Mouse (Mus musculus) retina, embryonic 14.5 days (tissue): ENCODE results near the gene Adora3.
"Not testable (repeated sequence)": the region's sequence is repeated elsewhere in the genome, so short reads cannot be mapped to it uniquely, and the experiment has no call there.

Source experiments
- DNase-seq: peaks from one replicate; pipeline ENCODE4 v3.0.0-alpha.2; 2015; ENCODE audit warnings: low spot score

Adora3 gene

DNA sequence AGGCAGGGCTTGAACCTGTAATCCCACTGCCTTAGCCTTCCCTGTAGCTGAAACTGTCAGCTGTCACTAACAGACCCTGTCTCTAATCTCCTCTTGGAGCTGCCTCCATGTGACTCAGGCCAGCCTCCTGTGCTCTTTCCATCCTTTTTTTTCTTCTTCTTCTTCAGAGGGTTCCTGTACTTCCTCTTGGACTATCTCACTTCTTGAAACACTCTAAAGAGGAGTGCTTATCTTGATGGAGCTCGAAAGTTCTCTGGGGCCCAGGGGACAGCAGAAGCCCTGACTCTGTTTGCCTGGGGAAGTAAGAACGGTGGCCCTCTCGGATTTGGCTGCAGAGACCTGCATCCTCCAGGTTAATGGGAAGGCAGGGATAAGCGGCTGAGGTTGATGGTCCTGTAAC lies 33.6 kb downstream of the Adora3 start:
- DNase-seq = no peak

DNA sequence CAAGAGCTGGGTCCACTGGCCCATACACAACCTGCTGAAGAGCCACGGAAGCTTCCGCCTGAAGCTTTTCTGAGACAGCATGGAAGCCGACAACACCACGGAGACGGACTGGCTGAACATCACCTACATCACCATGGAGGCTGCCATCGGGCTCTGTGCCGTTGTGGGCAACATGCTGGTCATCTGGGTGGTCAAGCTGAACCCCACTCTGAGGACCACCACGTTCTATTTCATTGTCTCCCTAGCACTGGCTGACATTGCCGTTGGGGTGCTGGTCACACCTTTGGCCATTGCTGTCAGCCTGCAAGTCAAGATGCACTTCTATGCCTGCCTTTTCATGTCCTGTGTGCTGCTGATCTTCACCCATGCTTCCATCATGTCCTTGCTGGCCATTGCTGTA lies 34.1 kb downstream of the Adora3 start:
- DNase-seq = no peak

DNA sequence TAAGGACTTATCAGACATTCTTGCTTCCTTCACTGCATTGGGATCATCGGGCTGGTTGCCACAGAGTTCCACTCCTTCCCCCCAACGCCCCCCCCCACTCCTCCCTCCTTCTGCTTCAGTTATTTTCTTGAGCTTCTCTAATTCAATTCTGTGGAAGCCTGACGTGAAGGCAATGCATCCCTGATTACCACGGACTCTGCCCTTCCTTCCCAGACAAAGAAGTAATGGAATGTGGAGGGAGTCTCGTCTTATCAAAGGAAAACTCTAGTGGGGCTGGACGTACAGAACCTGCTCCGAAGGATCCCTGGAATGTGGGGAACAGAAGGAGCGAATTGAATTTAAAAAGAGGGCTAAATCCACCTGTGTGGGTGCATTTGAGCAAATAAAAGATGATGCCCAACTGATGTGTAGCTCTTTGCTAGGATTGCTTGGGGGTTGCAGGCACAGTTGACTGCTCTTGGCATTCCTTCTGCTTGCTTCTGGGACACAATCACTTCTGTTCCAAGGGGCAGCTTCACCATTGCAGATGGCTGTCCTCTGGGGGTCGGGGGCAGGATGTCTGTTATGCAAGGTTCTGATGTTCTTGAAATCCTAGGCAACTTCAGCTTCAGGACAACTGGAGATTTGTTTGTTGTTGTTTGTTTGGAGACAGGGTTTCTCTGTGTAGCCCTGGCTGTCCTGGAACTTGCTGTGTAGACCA lies 37.4 kb downstream of the Adora3 start:
- no peak for DNase-seq

DNA sequence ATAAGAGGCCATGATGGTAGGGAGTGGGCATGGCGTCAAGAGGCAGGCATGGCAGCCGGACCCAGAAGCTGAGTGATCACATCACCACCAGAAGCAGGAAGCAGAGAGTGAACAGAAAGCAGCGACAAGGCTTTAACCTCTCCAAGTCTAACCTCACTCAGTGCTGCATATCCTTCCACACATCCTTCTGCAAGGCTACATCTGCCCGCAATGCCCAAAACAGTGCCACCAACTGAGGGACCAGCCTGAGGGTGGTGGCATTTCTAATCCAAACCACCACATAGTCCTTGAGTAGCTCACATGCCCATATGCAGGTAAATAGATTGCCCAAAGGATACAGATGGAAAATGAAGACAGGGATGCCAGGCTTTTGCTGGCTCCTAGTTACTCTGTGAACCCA lies 38.3 kb downstream of the Adora3 start:
- no peak for DNase-seq

DNA sequence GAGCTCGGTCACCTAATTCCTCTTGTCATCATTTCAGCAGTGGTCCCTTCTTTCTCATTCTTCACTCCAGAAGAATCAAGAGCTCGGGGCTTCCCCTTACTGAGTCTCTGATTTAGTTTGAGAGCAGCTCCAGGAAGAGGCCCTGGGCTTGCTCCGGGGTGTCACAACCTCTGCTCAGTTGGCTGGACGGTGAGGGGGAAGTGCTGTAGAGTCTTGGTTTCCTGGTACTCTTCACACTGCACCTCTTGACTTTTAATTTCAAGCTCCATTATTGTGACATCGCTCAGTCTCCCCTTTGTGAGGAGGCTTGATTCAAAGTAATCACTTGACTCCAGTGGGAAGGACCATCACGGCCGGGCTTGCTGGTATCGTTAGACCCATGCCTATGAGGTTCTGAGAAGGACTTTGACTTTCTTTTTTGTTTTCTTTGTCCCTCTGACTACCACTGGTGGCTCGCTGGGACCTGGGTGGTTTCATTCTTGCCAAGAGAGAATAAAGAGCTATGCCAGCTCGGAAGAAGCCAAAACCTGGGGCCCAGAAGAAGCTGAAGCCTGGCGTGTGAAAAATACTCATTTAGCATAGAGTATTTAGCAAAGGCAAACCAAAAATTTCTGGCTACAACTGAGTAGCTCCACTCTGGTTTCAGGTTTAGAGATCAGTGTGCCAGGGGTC lies 40.0 kb downstream of the Adora3 start:
- DNase-seq = no peak

DNA sequence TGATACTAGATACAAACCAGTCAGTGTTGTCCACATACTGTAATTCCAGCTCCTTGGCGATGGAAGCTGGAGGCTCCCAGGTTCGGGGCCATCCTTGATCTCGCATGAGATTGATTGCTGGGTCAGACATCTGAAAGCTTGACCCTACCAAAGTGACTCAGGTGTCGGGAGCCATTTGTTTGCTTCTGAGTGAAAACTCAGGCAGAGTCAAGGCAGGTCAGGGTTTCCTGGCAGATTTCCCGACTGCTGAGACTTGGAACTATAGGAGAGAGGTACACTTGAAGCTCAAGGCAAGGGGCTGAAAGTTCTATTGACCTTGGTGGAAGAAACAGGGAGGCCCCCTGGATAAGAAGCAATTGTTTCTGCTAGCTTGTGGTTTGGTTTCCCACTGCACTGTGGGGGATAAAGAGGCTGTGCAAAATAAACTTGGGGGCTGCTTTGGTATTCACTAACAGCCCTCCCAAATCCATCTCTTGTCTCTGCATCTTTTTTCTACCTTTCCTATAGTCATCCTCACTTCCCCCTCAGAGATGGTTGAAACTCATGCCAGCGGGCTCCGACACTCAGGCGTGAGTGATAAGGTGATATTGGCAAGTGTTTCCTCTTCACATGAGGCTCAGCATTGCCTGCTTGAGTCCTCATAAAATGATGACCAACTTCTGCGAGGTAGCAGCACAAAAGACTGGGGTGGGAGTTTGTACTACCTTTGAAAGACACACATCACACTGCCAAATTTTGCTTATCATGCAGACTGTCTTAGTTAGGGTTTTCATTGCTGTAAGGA lies 41.6 kb downstream of the Adora3 start:
- DNase-seq = no peak

DNA sequence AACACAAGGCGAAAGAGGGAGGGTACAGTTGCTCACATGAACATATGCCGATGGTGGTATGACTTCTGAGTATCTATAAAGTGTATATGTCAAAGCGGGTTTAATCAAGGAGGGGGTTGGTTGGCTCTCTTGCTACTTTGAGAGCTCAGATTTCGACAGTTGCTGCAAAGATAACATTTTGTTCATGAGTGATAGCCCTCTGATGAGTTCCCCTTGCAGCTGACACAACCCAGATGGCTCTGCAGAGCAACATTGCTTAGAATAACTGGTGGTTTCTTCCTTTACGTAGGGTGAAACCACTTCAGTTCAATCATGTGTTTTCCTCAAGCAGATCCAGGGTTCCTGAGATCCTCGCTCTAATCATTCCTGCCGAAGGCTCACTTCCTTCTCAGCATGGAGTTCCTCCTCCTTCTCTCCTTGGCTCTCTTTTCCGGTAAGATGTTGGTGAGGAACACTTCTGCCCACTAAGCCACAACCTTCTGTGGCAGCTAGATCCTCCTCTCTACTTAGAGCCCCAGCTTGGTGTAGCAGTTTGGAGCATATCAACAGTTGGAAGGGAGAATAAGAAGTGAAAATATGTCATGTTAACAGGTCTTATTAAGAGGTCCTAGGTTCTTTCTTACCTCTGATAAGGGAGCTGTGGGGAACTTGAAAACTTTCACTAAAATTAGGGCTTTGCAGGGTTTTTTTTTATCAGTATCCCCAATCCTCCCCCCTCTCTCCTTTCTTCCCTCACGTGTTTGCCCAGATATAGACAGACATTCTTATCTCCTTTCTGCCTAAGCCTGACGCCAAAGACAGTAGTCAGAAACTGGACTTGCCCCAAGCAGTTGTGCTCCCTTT lies 43.4 kb downstream of the Adora3 start:
- no peak for DNase-seq

DNA sequence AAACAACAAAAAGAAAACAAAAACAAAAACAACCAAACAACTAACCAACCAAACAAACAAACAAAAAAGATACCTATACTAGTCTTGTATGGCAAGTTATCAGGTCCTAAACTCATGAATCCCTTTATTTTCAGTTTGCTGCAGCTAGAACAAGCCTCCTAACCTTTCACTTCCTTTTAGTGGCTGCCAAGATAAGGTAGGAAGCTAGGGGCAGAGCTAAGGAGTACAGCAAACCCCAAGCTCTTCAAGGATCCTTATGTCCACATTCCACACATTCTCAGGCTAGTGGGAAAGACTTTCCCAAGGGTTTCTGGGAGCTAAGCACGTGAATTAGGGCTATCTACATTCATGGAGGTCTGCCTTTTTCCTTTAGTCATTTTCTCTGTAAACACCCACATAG lies 44.6 kb downstream of the Adora3 start:
- DNase-seq = no peak

DNA sequence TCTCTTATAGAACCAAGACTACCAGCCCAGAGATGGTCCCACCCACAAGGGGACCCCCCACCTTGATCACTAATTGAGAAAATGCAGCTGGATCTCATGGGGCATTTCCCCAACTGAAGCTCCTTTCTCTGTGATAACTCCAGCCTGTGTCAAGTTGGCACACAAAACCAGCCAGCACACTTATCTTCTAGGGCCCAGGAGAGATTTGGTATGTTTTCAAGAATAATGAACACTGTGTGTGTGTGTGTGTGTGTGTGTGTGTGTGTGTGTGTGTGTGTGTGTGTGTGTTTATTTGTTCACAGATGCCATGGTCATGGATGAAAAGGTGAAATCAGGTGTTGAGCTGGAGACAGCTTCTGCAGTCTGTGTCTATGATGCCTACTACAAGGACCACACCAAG lies 45.8 kb downstream of the Adora3 start:
- not testable (repeated sequence) for DNase-seq

DNA sequence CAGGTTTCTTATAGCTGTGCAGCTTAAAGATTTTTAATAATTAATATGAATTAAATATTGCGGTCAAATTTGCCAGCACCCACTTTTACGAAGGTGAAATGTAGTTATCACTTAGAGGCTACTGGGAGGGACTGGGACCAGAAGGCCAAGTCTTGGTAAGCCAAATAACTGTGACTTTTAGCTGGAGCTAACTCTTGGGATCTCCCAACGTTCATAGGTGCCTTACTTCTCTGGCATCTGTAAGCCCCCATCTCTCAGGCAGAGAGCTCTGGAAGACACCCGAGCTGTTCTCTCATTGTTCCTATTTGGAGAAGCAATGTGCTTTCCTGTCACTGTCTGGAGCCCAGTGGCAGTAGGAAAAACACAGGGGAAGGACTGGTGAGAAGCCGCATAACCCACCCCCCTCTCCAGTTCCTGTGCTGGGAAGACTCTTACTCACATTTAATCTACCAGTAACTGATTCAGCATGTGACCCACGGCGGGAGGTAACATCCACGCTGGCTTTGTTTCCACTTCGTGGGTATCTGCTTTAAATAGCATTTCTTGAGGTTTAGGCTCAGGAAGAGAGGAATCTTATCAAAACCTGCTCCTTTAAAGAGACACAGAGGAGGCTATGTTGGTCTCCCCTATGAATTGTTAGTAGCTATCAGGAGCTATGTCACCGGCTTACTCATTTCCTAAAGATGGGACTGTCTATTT lies 47.1 kb downstream of the Adora3 start:
- DNase-seq = no peak

DNA sequence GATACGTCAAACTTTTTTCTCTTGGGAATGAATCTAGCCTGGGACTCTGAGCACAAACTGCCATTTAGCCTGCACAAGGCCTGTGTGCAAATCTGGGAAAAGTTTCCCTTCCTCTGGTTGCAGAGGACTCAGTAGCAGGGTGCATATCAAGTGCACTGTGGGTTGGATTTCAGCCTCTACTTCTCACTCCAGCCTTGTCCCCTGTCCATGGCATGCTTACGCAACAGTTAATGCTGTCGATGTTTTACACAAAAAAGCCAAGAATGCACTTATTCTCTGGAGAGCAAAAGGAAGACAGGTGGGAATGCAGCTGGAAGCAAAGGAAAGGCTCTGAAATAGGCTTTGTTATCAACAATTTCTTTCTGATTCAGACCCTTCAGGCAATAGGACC lies 47.7 kb downstream of the Adora3 start:
- DNase-seq = no peak

DNA sequence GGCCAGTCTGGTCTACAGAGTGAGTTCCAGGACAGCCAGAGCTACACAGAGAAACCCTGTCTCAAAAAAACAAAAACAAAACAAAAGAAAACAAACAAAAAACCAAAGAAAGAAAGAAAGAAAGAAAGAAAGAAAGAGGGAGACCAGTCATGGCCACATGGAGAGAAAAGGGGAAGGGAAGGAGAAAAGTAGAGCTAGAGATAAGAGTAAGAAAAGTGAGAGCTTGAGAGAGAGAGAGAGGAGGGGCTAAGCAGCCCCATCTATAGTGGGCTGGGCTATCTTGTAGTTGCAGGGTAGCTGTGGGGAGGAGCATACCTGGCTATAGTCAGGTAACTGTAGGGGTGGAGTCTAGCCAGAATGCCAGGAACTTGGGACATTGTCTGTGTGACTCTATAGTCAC lies 50.1 kb downstream of the Adora3 start:
- not testable (repeated sequence) for DNase-seq

DNA sequence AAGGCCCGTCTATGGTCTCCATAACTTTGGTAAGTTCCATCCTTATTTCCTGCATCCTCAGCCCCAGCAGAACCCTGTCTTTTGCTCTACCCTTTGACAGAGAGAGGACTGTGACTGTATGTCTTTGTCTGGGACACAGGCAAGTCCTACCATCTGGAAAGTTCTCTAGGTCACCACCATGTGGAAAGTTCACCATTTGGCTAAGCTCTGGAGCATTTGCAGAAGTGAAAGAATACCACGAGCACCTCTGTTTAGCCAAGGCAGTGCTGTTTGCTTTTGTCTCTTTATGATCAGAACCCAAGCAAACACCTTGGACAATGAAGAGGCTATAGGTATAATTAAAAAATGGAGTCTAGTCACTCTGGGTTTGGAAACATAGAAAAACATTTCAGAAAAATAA lies 51.3 kb downstream of the Adora3 start:
- DNase-seq = no peak

DNA sequence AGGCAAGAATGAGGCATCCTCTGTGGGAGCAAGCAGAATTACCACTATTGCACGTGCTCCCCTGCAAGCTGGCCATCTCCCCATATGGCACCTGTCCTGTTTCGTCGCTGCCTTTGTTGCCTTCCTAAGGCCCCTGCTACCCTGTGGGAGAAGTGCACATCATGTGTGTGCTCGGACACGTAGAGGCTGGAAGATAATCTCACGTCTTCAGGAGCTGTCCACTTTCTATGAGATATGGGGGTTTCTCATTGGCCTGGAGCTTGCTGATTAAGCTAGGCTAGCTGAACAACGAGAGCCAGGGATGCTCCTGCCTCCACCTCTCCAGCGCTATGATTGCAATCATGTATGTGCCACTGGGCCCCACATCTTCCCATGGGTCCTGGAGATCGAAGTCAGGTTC lies 54.0 kb downstream of the Adora3 start:
- no peak for DNase-seq

DNA sequence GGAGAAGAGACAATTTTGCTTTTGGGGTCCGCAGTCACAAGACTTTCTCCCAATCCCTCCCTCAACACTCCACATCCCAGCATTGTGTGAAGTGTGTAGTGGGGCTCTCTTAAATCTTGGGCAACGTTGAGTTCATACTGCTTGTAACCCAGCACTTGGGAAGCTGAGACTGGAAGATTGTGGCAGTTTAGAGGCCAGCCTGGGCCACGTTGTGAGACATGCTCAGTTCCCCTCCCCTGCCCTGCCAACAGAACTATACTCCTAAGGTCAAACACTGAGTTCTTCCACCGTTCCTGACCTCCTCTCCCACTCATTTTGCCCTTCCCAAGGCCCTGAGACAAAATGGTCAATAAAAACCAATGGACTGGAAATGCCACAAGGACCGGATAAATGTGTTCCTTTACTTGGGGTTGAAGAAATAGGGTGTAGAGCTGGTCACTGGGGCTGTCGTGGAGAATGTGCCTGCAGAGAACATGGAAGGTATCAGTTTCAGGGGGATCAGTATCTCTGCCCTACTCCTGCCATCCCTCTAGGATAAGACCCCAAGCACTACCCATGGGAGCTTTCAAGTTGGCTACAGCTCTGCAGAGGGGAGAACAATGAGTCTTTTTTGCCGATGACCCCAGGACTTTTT lies 57.0 kb downstream of the Adora3 start:
- no peak for DNase-seq

DNA sequence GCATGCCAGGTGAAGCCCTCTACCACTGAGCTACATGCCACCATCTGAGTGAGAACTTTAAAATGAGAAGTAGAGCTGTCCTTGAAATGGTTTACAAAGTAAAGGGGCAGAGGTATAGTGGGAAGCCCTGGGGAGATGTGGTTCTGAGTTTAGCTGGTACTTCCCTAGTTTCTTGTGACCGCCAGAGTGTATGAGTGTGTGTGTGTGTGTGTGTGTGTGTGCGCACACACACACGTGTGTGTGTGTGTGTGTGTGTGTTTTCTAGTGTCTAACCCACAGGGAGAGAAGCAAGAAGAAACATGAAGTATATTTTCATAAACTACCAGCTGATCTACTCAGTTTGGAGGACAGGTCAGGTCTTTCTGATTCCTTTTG lies 57.5 kb downstream of the Adora3 start:
- DNase-seq = no peak

DNA sequence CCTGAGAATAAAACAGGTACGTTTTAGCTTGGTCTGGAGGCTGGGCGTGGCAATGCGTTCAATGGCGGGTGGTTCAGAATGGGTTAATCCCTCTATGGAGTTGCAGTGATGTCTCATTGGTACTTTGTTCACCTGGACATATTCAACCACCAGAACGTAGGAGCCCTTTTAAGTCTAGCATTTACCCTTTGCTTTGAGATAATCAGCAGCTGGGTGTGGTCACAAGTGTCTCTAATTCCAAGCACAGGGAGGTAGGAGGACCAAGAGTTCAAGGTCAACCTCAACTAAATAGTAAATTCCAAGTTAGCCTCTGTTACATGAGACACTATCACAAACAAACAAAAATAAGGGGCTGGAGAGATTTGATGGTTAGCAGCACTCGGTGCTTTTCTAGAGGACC lies 58.1 kb downstream of the Adora3 start:
- DNase-seq = no peak

DNA sequence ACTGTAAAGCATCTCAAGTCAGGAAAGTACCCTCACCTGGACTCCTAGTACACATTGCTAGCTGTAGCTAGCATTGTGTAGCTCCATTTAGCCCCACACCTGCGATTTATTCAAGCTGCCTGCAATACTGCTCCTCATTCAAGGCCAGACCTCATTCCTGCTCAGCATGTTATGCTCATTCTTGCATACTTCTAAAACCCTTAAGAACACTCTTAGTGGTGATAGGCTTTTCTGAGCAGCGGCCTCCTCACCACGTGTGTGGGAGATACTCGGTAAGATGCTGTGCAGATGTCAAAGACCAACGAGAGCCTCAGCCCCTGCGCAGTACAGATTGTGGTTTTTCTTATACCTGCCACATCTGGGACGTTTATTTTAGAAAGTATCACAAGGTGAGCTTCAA lies 59.2 kb downstream of the Adora3 start:
- no peak for DNase-seq

DNA sequence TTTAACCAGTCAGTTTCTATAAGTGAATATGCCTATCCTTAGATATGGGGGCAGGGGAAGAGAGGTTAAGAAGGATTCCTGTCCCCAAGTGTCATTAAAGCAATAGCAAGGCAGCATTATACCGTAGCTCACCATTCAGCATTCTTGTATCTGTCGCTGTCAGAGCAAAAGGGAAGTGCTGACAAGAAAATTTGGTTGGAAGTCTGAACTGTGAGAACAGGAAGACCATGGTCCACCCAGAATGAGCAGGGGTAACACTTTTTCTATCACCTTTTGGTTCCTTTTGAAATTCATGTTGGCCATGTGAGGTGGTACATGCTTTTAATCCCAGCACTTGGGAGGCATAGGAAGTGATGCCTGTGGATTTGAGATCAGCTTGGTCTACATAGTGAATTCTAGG lies 60.4 kb downstream of the Adora3 start:
- DNase-seq = no peak

DNA sequence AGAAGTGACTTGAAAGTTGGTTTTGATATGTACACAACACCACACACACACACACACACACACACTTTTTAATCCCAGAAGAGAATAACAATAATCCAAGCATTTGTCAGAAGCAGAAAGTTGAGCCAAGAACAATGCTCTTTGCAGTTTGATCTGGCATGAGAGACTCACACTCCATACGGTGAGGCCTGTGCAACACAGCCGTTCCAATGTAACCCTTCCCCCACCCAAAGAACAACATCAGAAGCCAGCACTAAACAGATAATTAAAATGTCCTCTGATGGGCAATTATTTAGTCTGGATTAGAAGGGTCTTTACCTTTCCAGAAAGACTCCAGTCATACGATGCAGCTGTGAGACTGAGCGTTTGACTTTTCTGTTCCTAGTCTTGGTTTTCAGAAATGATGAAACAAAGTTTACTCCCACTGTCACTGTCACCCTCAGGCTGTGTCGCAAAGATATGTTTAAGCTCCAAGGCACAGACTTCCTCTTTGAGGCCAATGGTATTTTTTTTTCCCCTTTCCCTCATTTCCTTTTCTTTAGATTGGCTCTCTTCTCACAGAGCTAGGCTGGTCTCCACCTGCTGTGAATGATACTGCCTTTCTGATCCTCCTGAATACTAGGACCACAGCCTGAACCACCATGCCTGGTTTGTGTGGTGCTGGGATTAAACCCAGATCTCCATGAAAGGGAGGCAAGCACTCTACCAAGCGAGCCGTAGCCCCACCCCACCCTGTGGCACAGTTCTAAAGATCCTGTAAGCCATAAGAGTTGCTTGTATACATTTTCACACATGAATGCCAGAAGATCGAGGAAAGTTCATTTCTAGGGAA lies 61.8 kb downstream of the Adora3 start, which contains the start of gene I830077J02Rik:
Gene I830077J02Rik (minus strand): TSS at position 425 of the 832 bp plus-strand sequence.
- DNase-seq = no peak
